Mouse (Mus musculus) G1E (cell line): ENCODE results near the gene Dpf3.

ENCODE experiments used
- CTCF ChIP-seq: IDR thresholded peaks from 2 replicates; pipeline ENCODE4 v1.5.1; 2012; ENCODE audit warnings: low read depth, low read length, inconsistent platforms, mixed read lengths
- GATA1 ChIP-seq: IDR thresholded peaks from 2 replicates; pipeline ENCODE4 v1.6.1; 2012; ENCODE audit warnings: borderline replicate concordance, low read length, inconsistent platforms, mixed read lengths
- GATA2 ChIP-seq: IDR thresholded peaks from 2 replicates; pipeline ENCODE4 v1.6.1; 2012; ENCODE audit warnings: low read depth, low read length, inconsistent platforms, borderline replicate concordance
- POLR2AphosphoS5 ChIP-seq: IDR thresholded peaks from 2 replicates; pipeline ENCODE4 v1.6.1; 2012; ENCODE audit warnings: low read depth, low read length, inconsistent platforms; ENCODE audit not compliant: insufficient replicate concordance
- TAL1 ChIP-seq: conservative IDR thresholded peaks from 2 replicates; pipeline ENCODE4 v1.6.1; 2012; ENCODE audit warnings: low read depth, low read length, inconsistent platforms, mixed read lengths

- TF ChIP-seq GATA2, result no peak
- no peak for TF ChIP-seq TAL1
- TF ChIP-seq CTCF, result no peak
- TF ChIP-seq GATA1, result no peak
- TF ChIP-seq POLR2AphosphoS5, result no peak
Observed at GRCm38 (mm10) chr12:83213879-83214341, 273.6 kb downstream of the Dpf3 start.
